Mouse (Mus musculus) liver, embryonic 16.5 days (tissue): ENCODE measurements around the gene Zfp281. TPM values are rescaled to one million over a fixed set of nuclear protein-coding genes. Genes with fewer than 3 reads are reported as not detected.

Experiments
- ATAC-seq: fragments of 200-750 bp; cut with Nextera tagmentation; 2 replicates; pipeline ENCODE4 v1.8.0; 2017; ENCODE audit warnings: low read depth, mild to moderate bottlenecking, moderate number of reproducible peaks, moderate library complexity
- H3K27ac ChIP-seq: fragments of 300-500 bp; sonication (generic); 2 replicates; pipeline ENCODE4 v1.5.1; 2014; ENCODE audit warnings: mild to moderate bottlenecking, low read length
- H3K27me3 ChIP-seq: fragments of 300-500 bp; sonication (generic); 2 replicates; pipeline ENCODE4 v1.6.1; 2014; ENCODE audit warnings: low read depth, low read length, mixed read lengths; ENCODE audit not compliant: control insufficient read depth, insufficient read depth
- H3K36me3 ChIP-seq: fragments of 300-500 bp; sonication (generic); 2 replicates; pipeline ENCODE4 v1.6.1; 2014; ENCODE audit warnings: mild to moderate bottlenecking; ENCODE audit not compliant: control insufficient read depth, insufficient read depth
- H3K4me1 ChIP-seq: fragments of 300-500 bp; sonication (generic); 2 replicates; pipeline ENCODE4 v1.6.1; 2014; ENCODE audit warnings: low read depth, low read length, mixed read lengths; ENCODE audit not compliant: control insufficient read depth
- H3K4me2 ChIP-seq: fragments of 300-500 bp; sonication (generic); 2 replicates; pipeline ENCODE4 v1.6.1; 2014; ENCODE audit warnings: low read depth, low read length, mixed read lengths
- H3K4me3 ChIP-seq: fragments of 300-500 bp; sonication (generic); 2 replicates; pipeline ENCODE4 v1.5.1; 2014; ENCODE audit warnings: low read depth, mild to moderate bottlenecking, low read length
- H3K9ac ChIP-seq: fragments of 300-500 bp; sonication (generic); 2 replicates; pipeline ENCODE4 v1.6.1; 2014; ENCODE audit warnings: low read depth, low read length
- H3K9me3 ChIP-seq: fragments of 300-500 bp; sonication (generic); replicated peaks from 2 replicates; pipeline ENCODE4 v1.6.1; 2016; ENCODE audit warnings: low read length; ENCODE audit not compliant: control insufficient read depth
- WGBS: fragments of 180-500 bp; shearing (Covaris S2); extraction: QIAGEN DNeasy Blood & Tissue Kit; methylation state at CpG from one replicate; pipeline ENCODE4 v1.1.7; 2014; ENCODE audit not compliant: insufficient replicate concordance; 5-methylcytosine and 5-hydroxymethylcytosine counted together
- polyA plus RNA-seq: library from polyadenylated mRNA; unstranded; fragments of >200 nt; fragmentation: Nextera tagmentation; extraction: Ambion mirVana; gene quantifications from 2 replicates; pipeline ENCODE4 v1.2.1, GENCODE M21; 2015

Gene Zfp281
- polyA plus RNA-seq, 1 experiment from 2014 or later = 6.4 TPM

DNA sequence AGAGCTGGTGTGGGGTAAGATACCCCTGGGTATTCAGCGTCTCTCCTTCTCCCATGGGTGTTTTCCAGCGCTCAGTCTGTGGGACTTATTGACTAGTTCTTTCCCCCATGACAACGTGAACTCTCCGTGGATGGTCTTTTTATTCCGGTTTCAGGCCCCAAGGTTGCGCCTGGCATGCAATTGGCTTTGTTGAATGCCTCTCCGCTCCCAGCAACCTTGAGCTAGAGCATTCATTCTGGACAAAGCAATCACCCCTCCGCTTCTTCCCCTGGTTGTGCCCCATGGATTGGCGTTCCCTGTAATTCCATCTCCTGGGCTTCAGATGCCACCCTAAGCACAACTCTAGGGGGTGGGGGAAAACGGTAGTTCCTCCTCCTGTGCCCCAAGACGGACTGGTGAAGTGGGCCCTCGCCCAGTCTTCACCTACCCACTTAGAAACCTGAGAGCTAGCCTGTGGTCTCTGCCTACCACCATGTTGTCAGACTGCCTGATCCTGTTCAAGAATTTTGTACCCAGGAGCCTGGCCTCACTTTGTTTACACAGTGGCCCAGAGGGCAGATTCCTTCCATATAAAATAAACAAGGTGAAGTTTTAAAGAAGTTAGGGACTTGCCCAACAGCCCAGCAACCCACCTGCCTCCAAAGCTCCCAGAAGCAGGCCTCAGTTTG, 47.2 kb downstream of the Zfp281 start:
- no peak overlapping the region for H3K4me3 ChIP-seq
- 70% methylated on average over 12 of the region's 12 CpGs for WGBS

DNA sequence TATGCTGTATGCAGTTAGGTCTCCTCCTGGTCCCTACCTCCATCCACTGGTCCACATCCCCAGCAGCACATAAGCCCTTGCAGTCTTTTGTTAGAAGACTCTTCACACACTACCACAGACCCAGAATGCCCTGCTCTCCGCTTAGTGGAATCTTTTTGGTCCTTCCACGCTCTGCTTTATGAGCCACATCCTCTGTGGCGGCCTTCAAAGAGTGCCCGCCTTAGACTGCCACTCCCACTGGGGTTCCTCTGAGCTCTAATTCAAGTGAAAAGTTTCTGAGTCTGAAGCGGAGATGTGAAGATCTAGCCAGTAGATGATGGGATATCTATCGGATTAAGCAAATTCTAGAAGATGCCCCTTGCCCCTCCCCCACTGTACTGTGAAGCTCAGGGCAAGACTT, 47.9 kb downstream of the Zfp281 start:
- WGBS = 72% methylated on average over 6 of the region's 6 CpGs
- Histone ChIP-seq H3K4me3 (no peak overlapping the region), H3K9me3 (no peaks in the 10 kb centered on the region), H3K36me3 (no peaks in the 10 kb centered on the region), H3K27me3 (no peaks in the 10 kb centered on the region), H3K4me2 (no peak overlapping the region), H3K27ac (no peak overlapping the region), H3K9ac (no peak overlapping the region), H3K4me1 (no peaks in the 10 kb centered on the region; the same call in 1 of the 2 replicates)
- ATAC-seq = no peak

More for the DNA sequence above, 47.2 kb downstream of the Zfp281 start:
- Histone ChIP-seq H3K4me2 (no peak overlapping the region), H3K36me3 (no peaks in the 10 kb centered on the region), H3K27me3 (no peaks in the 10 kb centered on the region), H3K9ac (no peak overlapping the region), H3K9me3 (no peaks in the 10 kb centered on the region), H3K27ac (no peak overlapping the region), H3K4me1 (no peaks in the 10 kb centered on the region; the same call in 1 of the 2 replicates)
- no peak for ATAC-seq

DNA sequence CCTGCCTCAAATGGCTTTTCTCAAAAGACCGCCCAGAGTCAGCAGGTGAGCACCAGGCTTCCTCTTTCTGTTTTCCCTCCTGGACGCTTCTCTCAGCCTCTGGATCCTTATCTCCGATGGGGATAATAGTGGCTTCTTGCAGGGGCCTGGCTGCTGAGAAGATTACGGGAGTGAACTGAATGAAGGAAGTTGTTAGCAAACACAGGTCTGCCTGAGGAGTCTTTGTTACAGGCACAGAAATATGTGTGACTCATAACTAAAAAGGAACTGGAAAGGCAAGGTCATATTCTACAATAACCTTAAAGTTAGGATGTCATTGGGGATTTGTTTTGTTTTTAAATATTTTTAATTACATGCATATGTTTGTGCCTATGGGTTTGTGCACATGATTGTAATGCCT, 48.6 kb downstream of the Zfp281 start:
- Histone ChIP-seq H3K9me3 (no peaks in the 10 kb centered on the region), H3K4me2 (no peak overlapping the region), H3K27me3 (no peaks in the 10 kb centered on the region), H3K4me1 (no peaks in the 10 kb centered on the region; the same call in 1 of the 2 replicates), H3K9ac (no peak overlapping the region), H3K4me3 (no peak overlapping the region), H3K27ac (no peak overlapping the region), H3K36me3 (no peaks in the 10 kb centered on the region)
- ATAC-seq = no peak
- WGBS = 39% methylated on average over 4 of the region's 4 CpGs

DNA sequence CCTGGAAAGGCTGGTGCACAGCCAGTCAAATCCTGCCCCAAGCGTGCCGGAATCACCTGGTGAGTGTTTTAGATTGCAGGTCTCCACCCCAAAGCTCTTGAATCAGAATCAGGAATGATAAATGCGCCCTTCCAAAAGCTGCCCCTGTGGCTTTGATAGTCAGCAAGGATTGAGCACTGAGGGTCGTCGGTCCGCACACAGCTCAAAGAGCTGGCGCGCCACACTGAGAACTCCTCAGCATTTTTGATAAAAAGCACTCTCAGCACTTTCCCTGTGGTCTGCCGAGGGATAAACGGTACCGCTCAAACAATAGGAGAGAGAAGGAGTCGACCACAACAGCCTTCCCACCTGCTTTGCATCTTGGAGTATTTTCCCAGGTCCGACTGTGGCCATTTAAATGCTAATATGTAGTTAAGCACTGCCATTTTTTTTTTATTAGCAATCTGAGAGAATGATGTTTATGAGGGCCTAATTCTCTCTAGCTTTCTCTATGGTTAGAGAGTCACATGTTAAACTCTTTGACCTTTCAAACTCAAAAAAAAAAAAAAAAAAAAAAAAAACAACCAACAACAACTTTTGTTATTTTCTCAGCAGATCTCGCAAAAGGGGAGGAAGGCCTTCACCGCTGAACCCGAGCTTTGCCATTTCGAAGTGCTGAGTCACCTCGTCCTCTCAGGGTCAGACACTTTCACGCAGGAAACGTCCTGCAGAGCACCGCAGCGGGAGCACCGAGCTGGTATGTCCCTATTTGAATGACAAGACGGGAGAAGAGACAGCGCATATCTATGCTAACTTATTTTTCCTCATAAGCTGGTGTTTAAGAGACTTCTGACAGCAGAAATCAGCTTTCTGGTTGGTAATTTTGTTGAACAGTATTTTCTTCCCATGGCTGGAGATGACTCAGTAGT, 50.1 kb downstream of the Zfp281 start:
- no peak for ATAC-seq
- Histone ChIP-seq H3K4me3 (no peak overlapping the region), H3K9ac (no peak overlapping the region), H3K4me1 (no peaks in the 10 kb centered on the region; the same call in 1 of the 2 replicates), H3K27ac (0 out of 2 replicates have a peak overlapping the region, but pooled peaks have one; percentile 7), H3K27me3 (no peaks in the 10 kb centered on the region), H3K4me2 (no peak overlapping the region), H3K36me3 (no peaks in the 10 kb centered on the region), H3K9me3 (no peaks in the 10 kb centered on the region)
- WGBS = 39% methylated on average over 25 of the region's 25 CpGs

DNA sequence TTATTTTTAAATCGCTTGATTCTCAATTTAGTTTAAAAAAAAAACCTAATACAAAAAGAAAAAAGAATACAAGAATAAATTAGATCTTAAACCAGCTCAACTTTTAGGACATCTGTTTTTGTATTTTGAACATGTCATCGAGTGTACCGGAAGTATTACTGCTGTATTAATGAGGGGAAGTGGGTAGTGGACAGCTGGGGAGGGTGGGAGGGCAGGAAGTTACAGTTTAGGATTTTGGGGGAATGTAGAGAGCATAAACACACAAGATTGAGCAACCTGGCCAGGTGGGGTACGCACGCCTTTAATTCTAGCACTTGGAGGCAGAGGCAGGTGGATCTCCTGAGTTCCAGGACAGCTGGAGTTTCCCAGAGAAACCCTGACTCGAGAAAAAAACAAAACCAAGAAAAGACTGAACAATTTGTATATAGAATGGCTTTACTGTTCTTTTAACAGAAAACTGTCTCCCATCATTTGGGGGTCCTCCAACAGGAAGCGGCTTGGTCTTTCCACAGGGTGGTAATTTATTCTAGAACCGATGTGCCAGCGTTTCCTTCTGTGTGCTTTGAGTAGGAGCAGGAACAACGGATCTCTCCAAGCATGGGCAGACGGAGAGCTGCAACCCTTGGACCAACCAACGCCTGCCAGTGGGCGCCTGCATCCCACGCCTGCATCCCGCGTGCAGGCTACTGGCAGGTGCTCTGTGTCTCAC, 51.2 kb downstream of the Zfp281 start:
- Histone ChIP-seq H3K4me1 (no peaks in the 10 kb centered on the region; the same call in 1 of the 2 replicates), H3K4me2 (no peak overlapping the region), H3K4me3 (no peak overlapping the region), H3K9ac (no peak overlapping the region), H3K36me3 (no peaks in the 10 kb centered on the region), H3K9me3 (no peaks in the 10 kb centered on the region), H3K27ac (no peak overlapping the region), H3K27me3 (no peaks in the 10 kb centered on the region)
- WGBS = 60% methylated on average over 16 of the region's 16 CpGs
- ATAC-seq = no peak

DNA sequence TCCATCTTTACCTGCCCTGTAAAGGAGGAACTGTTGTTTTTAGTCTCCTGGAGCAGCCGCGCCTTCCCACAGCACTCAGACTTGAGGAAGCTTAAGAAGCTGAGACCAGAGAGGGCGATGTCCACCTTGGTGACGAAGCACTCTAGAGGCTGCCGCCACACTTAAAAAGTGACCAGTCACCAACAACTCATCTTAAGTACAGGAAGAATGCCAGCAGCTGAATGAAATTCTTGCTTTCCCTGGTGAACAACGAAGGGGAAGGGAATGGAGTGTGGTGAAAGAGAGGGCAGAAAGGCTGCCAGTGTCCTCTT, 51.7 kb downstream of the Zfp281 start:
- H3K4me3 ChIP-seq = no peak overlapping the region
- H3K4me2 ChIP-seq = no peak overlapping the region
- WGBS = 62% methylated on average over 6 of the region's 6 CpGs
- no peaks in the 10 kb centered on the region for H3K36me3 ChIP-seq
- H3K27ac ChIP-seq = no peak overlapping the region
- ATAC-seq = no peak
- H3K9me3 ChIP-seq = no peaks in the 10 kb centered on the region
- H3K9ac ChIP-seq = no peak overlapping the region
- no peaks in the 10 kb centered on the region for H3K27me3 ChIP-seq
- no peaks in the 10 kb centered on the region; the same call in 1 of the 2 replicates for H3K4me1 ChIP-seq

DNA sequence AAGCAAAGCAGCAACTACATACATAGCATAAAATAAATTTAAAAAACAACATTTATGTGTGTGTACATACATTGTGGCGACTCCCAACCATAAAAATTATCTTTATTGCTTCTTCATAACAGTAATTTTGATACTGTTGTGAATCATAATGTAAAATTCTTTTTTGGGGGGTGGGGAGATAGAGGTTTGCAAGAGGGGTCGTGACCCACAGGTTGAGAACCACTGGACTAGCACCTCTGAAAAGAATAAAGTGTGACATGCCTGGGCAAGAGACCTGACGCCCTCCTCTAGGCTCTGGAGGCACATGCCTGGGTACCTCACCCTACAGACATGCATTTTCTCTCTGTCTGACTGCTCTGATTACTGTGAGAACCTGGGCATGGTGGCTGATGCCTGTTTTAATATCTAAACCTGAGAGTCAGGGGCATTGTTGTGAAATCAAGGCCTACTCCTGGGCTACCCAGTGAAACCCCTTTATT, 53.2 kb downstream of the Zfp281 start:
- WGBS = 65% methylated on average over 3 of the region's 3 CpGs
- H3K27me3 ChIP-seq = no peaks in the 10 kb centered on the region
- H3K4me2 ChIP-seq = no peak overlapping the region
- no peak overlapping the region for H3K9ac ChIP-seq
- no peak overlapping the region for H3K27ac ChIP-seq
- H3K4me1 ChIP-seq = no peaks in the 10 kb centered on the region; the same call in 1 of the 2 replicates
- no peaks in the 10 kb centered on the region for H3K9me3 ChIP-seq
- no peaks in the 10 kb centered on the region for H3K36me3 ChIP-seq
- no peak overlapping the region for H3K4me3 ChIP-seq
- no peak for ATAC-seq

DNA sequence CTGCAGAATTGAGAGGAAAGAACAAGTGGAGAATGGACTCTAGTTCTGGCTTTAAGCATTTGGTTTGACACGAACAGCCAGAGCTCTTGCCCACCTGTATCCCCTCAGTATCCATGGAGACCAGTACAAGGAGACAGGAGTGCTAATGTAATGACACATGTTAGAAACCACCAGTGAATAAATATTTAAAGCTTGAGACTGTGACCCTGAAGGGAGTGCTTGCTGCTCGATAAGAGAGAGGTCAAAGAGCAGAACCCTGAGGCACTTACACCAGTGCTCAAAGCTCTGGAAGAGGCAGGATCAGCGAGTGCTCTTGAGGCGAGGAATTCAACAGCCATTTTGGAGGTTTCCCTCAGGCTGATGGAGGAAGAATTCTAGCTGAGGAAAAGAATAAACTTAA, 54.1 kb downstream of the Zfp281 start:
- no peak for ATAC-seq

More for the DNA sequence above, 54.1 kb downstream of the Zfp281 start:
- Histone ChIP-seq H3K27ac (no peak overlapping the region), H3K4me3 (no peak overlapping the region), H3K9me3 (no peaks in the 10 kb centered on the region), H3K4me2 (no peak overlapping the region), H3K4me1 (peaks cover 5% of the 10 kb centered on the region), H3K9ac (no peak overlapping the region), H3K36me3 (no peaks in the 10 kb centered on the region), H3K27me3 (no peaks in the 10 kb centered on the region)
- 58% methylated on average over 4 of the region's 4 CpGs for WGBS
